ENCODE assay signal across 8 mouse cellular contexts in the genomic region with DNA sequence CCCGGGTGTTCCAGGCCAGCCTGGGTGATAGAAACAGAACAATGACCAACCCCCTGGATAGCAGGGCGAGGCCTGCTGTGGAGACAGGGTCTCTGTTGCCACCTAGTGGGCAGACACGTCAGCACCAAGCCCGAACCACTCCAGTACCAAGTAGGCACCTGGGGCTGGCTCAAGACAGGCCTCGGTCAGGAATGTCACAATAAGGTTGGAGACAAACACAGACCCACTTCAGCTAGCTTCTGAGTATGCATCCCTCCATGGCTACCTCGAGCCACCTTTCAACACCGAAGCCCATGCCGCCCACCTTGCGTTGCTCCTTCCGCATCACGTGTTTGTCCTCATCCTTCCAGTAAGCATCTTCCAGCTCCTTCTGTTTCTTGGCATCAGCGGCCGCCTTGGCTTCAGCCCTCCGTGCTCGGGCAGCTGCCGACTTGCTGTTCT. TPM values are rescaled to one million over a fixed set of nuclear protein-coding genes. Genes with fewer than 3 reads are reported as not detected.
DNase-seq lines count a peak whose midpoint lies in the region; ATAC-seq and TF ChIP-seq lines count a peak whose summit lies in the region.

No protein-coding gene starts in this region.

- no peaks in the 10 kb centered on the region for H3K36me3 ChIP-seq in kidney, adult 2 months (ENCODE audit: control insufficient read depth, insufficient read depth, low read length)
- peaks cover 10% of the 10 kb centered on the region; the same call in 1 of the 2 replicates for H3K36me3 ChIP-seq in limb, embryonic 12.5 days
- H3K36me3 ChIP-seq in midbrain, embryonic 15.5 days (replicated peaks) = no peaks in the 10 kb centered on the region
- no peaks in the 10 kb centered on the region for H3K36me3 ChIP-seq in spleen, adult 2 months (ENCODE audit: control insufficient read depth, insufficient read depth, low read length)

- H3K27ac ChIP-seq in kidney, adult 2 months (ENCODE audit: insufficient read depth, low read depth, low read length) = no peak overlapping the region
- H3K27ac ChIP-seq in limb, embryonic 12.5 days = peak overlapping the region; percentile 69; the same call in 1 of the 2 replicates
- H3K27ac ChIP-seq in midbrain, embryonic 15.5 days = peak overlapping the region; percentile 79
- H3K27ac ChIP-seq in spleen, adult 2 months (ENCODE audit: insufficient read depth, low read length) = no peak overlapping the region

- no peak for TF ChIP-seq POLR2A in kidney, adult 2 months (IDR thresholded peaks at IDR 0.05; ENCODE audit: low read depth, low read length)
- TF ChIP-seq POLR2A in spleen, adult 2 months (IDR thresholded peaks at IDR 0.05; ENCODE audit: low read depth, low read length) = no peak

- H3K9ac ChIP-seq in limb, embryonic 12.5 days (replicated peaks) = peak overlapping the region; percentile 47; the same call in 1 of the 2 replicates
- H3K9ac ChIP-seq in midbrain, embryonic 15.5 days = no peak overlapping the region; the same call in 1 of the 2 replicates

- 48% methylated on average over 16 of the region's 16 CpGs for WGBS in kidney, adult 2 months
- WGBS in limb, embryonic 12.5 days = 46% methylated on average over 16 of the region's 16 CpGs
- 47% methylated on average over 16 of the region's 16 CpGs for WGBS in midbrain, embryonic 15.5 days
- 56% methylated on average over 16 of the region's 16 CpGs for WGBS in spleen, adult 2 months

- H3K4me3 ChIP-seq in kidney, adult 2 months (ENCODE audit: insufficient read depth, low read depth, low read length) = no peak overlapping the region
- H3K4me3 ChIP-seq in limb, embryonic 12.5 days (replicated peaks) = no peak overlapping the region
- H3K4me3 ChIP-seq in midbrain, embryonic 15.5 days = no peak overlapping the region
- H3K4me3 ChIP-seq in spleen, adult 2 months (ENCODE audit: extremely low read depth, insufficient read depth, insufficient read length) = no peak overlapping the region

- no peak for ATAC-seq in limb, embryonic 12.5 days (ENCODE audit: insufficient number of reproducible peaks, insufficient read depth, low FRiP score, low TSS enrichment, low read depth)
- ATAC-seq in midbrain, embryonic 15.5 days (replicated peaks) = peak; percentile 7; the same call in 1 of the 2 replicates

- peak; percentile 95 for TF ChIP-seq CTCF in kidney, adult 2 months (conservative IDR thresholded peaks at IDR 0.05; ENCODE audit: insufficient read depth, insufficient read length, low read depth, low read length)
- peak; percentile 93 for TF ChIP-seq CTCF in spleen, adult 2 months (IDR thresholded peaks at IDR 0.05; ENCODE audit: extremely low read depth, insufficient read depth, insufficient read length, insufficient replicate concordance)

- H3K27me3 ChIP-seq in kidney, adult 2 months (replicated peaks; ENCODE audit: control insufficient read depth, insufficient read depth, low read length) = no peaks in the 10 kb centered on the region
- no peaks in the 10 kb centered on the region for H3K27me3 ChIP-seq in limb, embryonic 12.5 days
- H3K27me3 ChIP-seq in midbrain, embryonic 15.5 days (replicated peaks) = no peaks in the 10 kb centered on the region
- H3K27me3 ChIP-seq in spleen, adult 2 months (ENCODE audit: control insufficient read depth, insufficient read depth, low read length) = no peaks in the 10 kb centered on the region

- H3K4me2 ChIP-seq in limb, embryonic 12.5 days = 0 out of 2 replicates have a peak overlapping the region, but pooled peaks have one; percentile 55
- H3K4me2 ChIP-seq in midbrain, embryonic 15.5 days = peak overlapping the region; percentile 30

- peak; percentile 48 to 62 for DNase-seq in urinary bladder, adult 18-20 months (ENCODE audit: low spot score in 2 of 2)
- no peak for DNase-seq in urinary bladder, adult 2 months (ENCODE audit: low spot score)
- peak; percentile 62 for DNase-seq in embryo, embryonic 11.5 days (ENCODE audit: low read depth, low spot score)
- peak; percentile 63 to 65 for DNase-seq in gastrocnemius, postnatal 36 days
- peak; percentile 87 for DNase-seq in kidney, adult 2 months
- DNase-seq in spleen, adult 2 months (ENCODE audit: low read depth in 1 of 2, low spot score in 2 of 2) = peak; percentile 61 to 76

- peaks cover 9% of the 10 kb centered on the region; the same call in 1 of the 2 replicates for H3K4me1 ChIP-seq in kidney, adult 2 months (ENCODE audit: control insufficient read depth, insufficient read depth, low read length)
- H3K4me1 ChIP-seq in limb, embryonic 12.5 days (replicated peaks) = peaks cover 41% of the 10 kb centered on the region
- H3K4me1 ChIP-seq in midbrain, embryonic 15.5 days = peaks cover 61% of the 10 kb centered on the region
- H3K4me1 ChIP-seq in spleen, adult 2 months (ENCODE audit: control insufficient read depth, insufficient read depth, insufficient read length) = peaks cover 21% of the 10 kb centered on the region

- no peaks in the 10 kb centered on the region for H3K9me3 ChIP-seq in limb, embryonic 12.5 days
- no peaks in the 10 kb centered on the region for H3K9me3 ChIP-seq in midbrain, embryonic 15.5 days

- intact Hi-C loops in gastrocnemius, postnatal 36 days (cut with DNase I) = loop anchor here (1.0 kb wide), 1 partner anchor 25 kb away; no protein-coding TSS in a partner anchor

RNA-seq across cellular contexts. Expression of gene Ccdc124, which starts 4.1 kb away (rescaled TPM):
- polyA plus RNA-seq in urinary bladder, adult 2 months (2012; rRNA removed) = 70.9 and 74.6 TPM in 2 replicates
- 10 to 100 TPM; 56.2 to 64.3 TPM for total RNA-seq in gastrocnemius, postnatal 36 days (2021)
- polyA plus RNA-seq in kidney, adult 2 months (2012; rRNA removed) = 48.9 and 49.2 TPM in 2 replicates
- 119 and 127 TPM in 2 replicates for polyA plus RNA-seq in limb, embryonic 12.5 days (2016; fragmentation: Nextera tagmentation; extraction: Ambion mirVana)
- 173 and 180 TPM in 2 replicates for polyA plus RNA-seq in midbrain, embryonic 15.5 days (2015; fragmentation: Nextera tagmentation; extraction: Ambion mirVana)
- 26.5 and 34.9 TPM in 2 replicates for polyA plus RNA-seq in spleen, adult 2 months (2012; rRNA removed)

RNA-seq across cellular contexts. Expression of gene Kcnn1, which starts 6.6 kb away (rescaled TPM):
- 5.5 and 5.6 TPM in 2 replicates for polyA plus RNA-seq in urinary bladder, adult 2 months (2012; rRNA removed)
- 10 to 100 TPM; 12.8 to 18.3 TPM for total RNA-seq in gastrocnemius, postnatal 36 days (2021)
- 9.4 and 11.0 TPM in 2 replicates for polyA plus RNA-seq in kidney, adult 2 months (2012; rRNA removed)
- 4.3 and 6.0 TPM in 2 replicates for polyA plus RNA-seq in limb, embryonic 12.5 days (2016; fragmentation: Nextera tagmentation; extraction: Ambion mirVana)
- 19.0 and 20.6 TPM in 2 replicates for polyA plus RNA-seq in midbrain, embryonic 15.5 days (2015; fragmentation: Nextera tagmentation; extraction: Ambion mirVana)
- polyA plus RNA-seq in spleen, adult 2 months (2012; rRNA removed) = 0.65 and 1.1 TPM in 2 replicates

RNA-seq across cellular contexts. Expression of gene Slc5a5, which starts 22.9 kb away (rescaled TPM):
- polyA plus RNA-seq in urinary bladder, adult 2 months (2012; rRNA removed) = 1.7 and 2.3 TPM in 2 replicates
- total RNA-seq in gastrocnemius, postnatal 36 days (2021) = under 1 TPM in 1 of 2 experiments, not detected in 1; 0.10 TPM
- 0.19 and 0.31 TPM in 2 replicates for polyA plus RNA-seq in kidney, adult 2 months (2012; rRNA removed)
- 0.15 and 0.29 TPM in 2 replicates for polyA plus RNA-seq in limb, embryonic 12.5 days (2016; fragmentation: Nextera tagmentation; extraction: Ambion mirVana)
- 1.9 and 2.0 TPM in 2 replicates for polyA plus RNA-seq in midbrain, embryonic 15.5 days (2015; fragmentation: Nextera tagmentation; extraction: Ambion mirVana)
- polyA plus RNA-seq in spleen, adult 2 months (2012; rRNA removed) = 1.0 and 1.1 TPM in 2 replicates

RNA-seq across cellular contexts. Expression of gene Rpl18a, which starts 27.6 kb away (rescaled TPM):
- polyA plus RNA-seq in urinary bladder, adult 2 months (2012; rRNA removed) = 3,950 and 3,976 TPM in 2 replicates
- total RNA-seq in gastrocnemius, postnatal 36 days (2021) = 100 to 1,000 TPM; 802 to 969 TPM
- polyA plus RNA-seq in kidney, adult 2 months (2012; rRNA removed) = 3,589 and 3,709 TPM in 2 replicates
- polyA plus RNA-seq in limb, embryonic 12.5 days (2016; fragmentation: Nextera tagmentation; extraction: Ambion mirVana) = 3,693 and 3,808 TPM in 2 replicates
- 2,076 and 2,093 TPM in 2 replicates for polyA plus RNA-seq in midbrain, embryonic 15.5 days (2015; fragmentation: Nextera tagmentation; extraction: Ambion mirVana)
- polyA plus RNA-seq in spleen, adult 2 months (2012; rRNA removed) = 7,043 and 8,184 TPM in 2 replicates

RNA-seq across cellular contexts. Expression of gene Arrdc2, which starts 30.1 kb away (rescaled TPM):
- 20.4 and 27.4 TPM in 2 replicates for polyA plus RNA-seq in urinary bladder, adult 2 months (2012; rRNA removed)
- total RNA-seq in gastrocnemius, postnatal 36 days (2021) = 10 to 100 TPM; 47.9 to 92.8 TPM
- polyA plus RNA-seq in kidney, adult 2 months (2012; rRNA removed) = 19.8 and 26.2 TPM in 2 replicates
- 5.3 and 6.4 TPM in 2 replicates for polyA plus RNA-seq in limb, embryonic 12.5 days (2016; fragmentation: Nextera tagmentation; extraction: Ambion mirVana)
- 8.1 and 8.6 TPM in 2 replicates for polyA plus RNA-seq in midbrain, embryonic 15.5 days (2015; fragmentation: Nextera tagmentation; extraction: Ambion mirVana)
- 73.8 and 74.1 TPM in 2 replicates for polyA plus RNA-seq in spleen, adult 2 months (2012; rRNA removed)

Comparison
In these comparisons a context has a peak if more than half of its experiments do, and no peak if none do; other contexts are left out.
1. H3K27ac ChIP-seq: peak in limb, embryonic 12.5 days (single experiment) and midbrain, embryonic 15.5 days (single experiment); none in kidney, adult 2 months (single experiment) and spleen, adult 2 months (single experiment).